Mouse (Mus musculus) liver, embryonic 15.5 days (tissue): Measurements from ENCODE around the gene Olfr548-ps1. TPM values are rescaled to one million over a fixed set of nuclear protein-coding genes. Genes with fewer than 3 reads are reported as not detected.

Experiments
- ATAC-seq: fragments of 200-750 bp; cut with Nextera tagmentation; 2 replicates; pipeline ENCODE4 v1.8.0; 2017; ENCODE audit warnings: moderate number of reproducible peaks, mild to moderate bottlenecking, moderate library complexity; ENCODE audit not compliant: insufficient read depth
- H3K27ac ChIP-seq: fragments of 300-500 bp; sonication (generic); replicated peaks from 2 replicates; pipeline ENCODE4 v1.5.1; 2015; ENCODE audit warnings: mild to moderate bottlenecking, inconsistent platforms
- H3K27me3 ChIP-seq: fragments of 300-500 bp; sonication (generic); 2 replicates; pipeline ENCODE4 v1.6.1; 2015; ENCODE audit warnings: mild to moderate bottlenecking, inconsistent platforms
- H3K36me3 ChIP-seq: fragments of 300-500 bp; sonication (generic); replicated peaks from 2 replicates; pipeline ENCODE4 v1.6.1; 2015; ENCODE audit warnings: moderate library complexity, mild to moderate bottlenecking, inconsistent platforms
- H3K4me1 ChIP-seq: fragments of 300-500 bp; sonication (generic); replicated peaks from 2 replicates; pipeline ENCODE4 v1.6.1; 2015; ENCODE audit warnings: inconsistent platforms
- H3K4me2 ChIP-seq: fragments of 300-500 bp; sonication (generic); 2 replicates; pipeline ENCODE4 v1.6.1; 2015; ENCODE audit warnings: moderate library complexity, mild to moderate bottlenecking, inconsistent platforms
- H3K4me3 ChIP-seq: fragments of 300-500 bp; sonication (generic); replicated peaks from 2 replicates; pipeline ENCODE4 v1.5.1; 2015; ENCODE audit warnings: mild to moderate bottlenecking, inconsistent platforms
- H3K9ac ChIP-seq: fragments of 300-500 bp; sonication (generic); 2 replicates; pipeline ENCODE4 v1.6.1; 2015; ENCODE audit warnings: moderate library complexity, mild to moderate bottlenecking, inconsistent platforms
- H3K9me3 ChIP-seq: fragments of 300-500 bp; sonication (generic); replicated peaks from 2 replicates; pipeline ENCODE4 v1.6.1; 2016; ENCODE audit warnings: inconsistent platforms
- WGBS: fragments of 180-500 bp; shearing (Covaris S2); methylation state at CpG from one replicate; pipeline ENCODE4 v1.1.7; 2015; ENCODE audit warnings: mixed read lengths; ENCODE audit not compliant: insufficient replicate concordance; 5-methylcytosine and 5-hydroxymethylcytosine counted together
- polyA plus RNA-seq: library from polyadenylated mRNA; unstranded; fragments of >200 nt; fragmentation: Nextera tagmentation; extraction: Ambion mirVana; gene quantifications from 2 replicates; pipeline ENCODE4 v1.2.1, GENCODE M21; 2015

Olfr548-ps1 gene
- polyA plus RNA-seq, 1 experiment from 2014 or later: not detected

DNA sequence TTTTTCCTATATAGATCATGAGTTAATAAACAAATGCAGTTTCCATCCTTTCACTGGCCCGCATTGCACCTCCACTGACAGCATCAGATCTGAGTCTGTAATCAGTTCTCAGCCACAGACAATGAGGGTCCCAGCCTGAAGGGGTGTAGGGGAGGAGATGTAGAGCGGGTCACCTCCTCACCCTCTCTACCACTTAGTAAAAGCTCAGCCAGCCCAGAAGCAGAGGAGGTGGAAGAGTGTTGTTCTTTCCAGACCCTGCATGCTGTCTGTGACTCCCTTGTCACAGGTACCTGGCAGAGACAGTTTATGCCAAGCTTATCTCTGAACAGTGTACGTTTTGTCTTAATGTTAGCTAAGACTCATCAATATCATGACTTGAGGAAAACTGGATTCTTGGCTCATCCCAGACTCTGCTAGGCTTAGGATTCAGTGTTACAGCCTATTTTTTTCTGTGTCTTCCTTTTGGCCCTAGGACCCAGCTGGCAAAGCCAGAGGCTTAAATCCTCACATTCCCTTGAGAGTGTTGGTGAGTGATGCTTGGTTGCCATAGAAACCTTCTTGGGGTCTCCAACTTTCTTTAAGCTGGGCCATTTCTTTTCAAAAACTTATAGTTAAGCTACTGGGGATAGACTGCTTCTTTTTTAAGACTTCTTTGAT lies 32.6 kb downstream of the Olfr548-ps1 start:
- no peaks in the 10 kb centered on the region for H3K36me3 ChIP-seq
- no peaks in the 10 kb centered on the region for H3K27me3 ChIP-seq
- H3K9ac ChIP-seq: no peak overlapping the region
- no peak for ATAC-seq
- WGBS: 58% methylated on average over 3 of the region's 3 CpGs
- no peaks in the 10 kb centered on the region for H3K9me3 ChIP-seq
- no peaks in the 10 kb centered on the region for H3K4me1 ChIP-seq
- H3K4me3 ChIP-seq: no peak overlapping the region
- H3K4me2 ChIP-seq: no peak overlapping the region
- no peak overlapping the region for H3K27ac ChIP-seq

DNA sequence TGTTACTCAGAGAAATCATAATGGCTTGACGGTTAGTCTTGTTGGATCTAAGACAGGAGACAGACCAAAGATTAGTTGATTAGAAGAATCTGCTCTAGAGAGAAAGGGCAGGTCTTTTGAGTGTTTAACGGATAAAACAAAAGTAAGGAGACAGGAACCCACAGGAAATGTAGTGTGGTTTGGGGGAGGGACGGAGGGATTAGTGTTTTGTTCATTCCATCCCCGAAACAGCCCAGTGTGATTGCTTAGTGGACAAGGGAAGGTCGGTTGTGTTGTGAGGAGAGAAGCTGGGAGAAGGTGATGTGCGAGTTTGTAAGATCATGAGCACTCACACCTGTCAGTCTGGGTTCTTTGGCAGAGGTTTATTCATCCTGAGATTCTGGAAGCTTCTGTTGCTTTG lies 35.3 kb downstream of the Olfr548-ps1 start:
- Histone ChIP-seq H3K9me3 (no peaks in the 10 kb centered on the region), H3K4me1 (no peaks in the 10 kb centered on the region), H3K4me2 (no peak overlapping the region), H3K4me3 (no peak overlapping the region), H3K9ac (no peak overlapping the region), H3K27me3 (no peaks in the 10 kb centered on the region), H3K27ac (no peak overlapping the region), H3K36me3 (no peaks in the 10 kb centered on the region)
- 10% methylated on average over 6 of the region's 6 CpGs for WGBS
- no peak for ATAC-seq

DNA sequence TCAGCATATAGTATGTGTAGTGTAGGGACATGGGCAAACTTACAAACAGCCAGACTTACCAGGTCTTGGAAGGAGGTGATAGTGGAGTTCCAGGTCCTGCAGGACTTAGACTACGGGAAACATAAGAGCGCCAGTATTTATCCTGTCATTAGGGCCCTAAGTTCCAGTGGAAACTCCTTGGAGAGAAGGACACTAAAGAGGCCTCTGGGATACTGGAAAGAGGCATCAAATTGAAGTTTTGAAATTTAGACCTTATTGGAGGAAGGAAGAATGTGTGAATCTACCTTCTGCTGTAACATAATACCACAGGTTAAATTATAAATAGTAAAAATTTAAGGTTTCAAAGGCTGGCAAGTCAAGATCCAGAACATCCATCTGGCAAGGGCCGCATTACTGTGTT lies 51.1 kb downstream of the Olfr548-ps1 start, which contains the start of gene Olfr551:
Gene Olfr551, minus strand, starts transcription at position 101 of the 400 bp plus-strand sequence.
- no peak within 1 kb of the TSS for H3K27ac ChIP-seq
- H3K27me3 ChIP-seq: no peaks in the 10 kb centered on the region
- WGBS: 79% methylated on average over 3 of the region's 3 CpGs
- H3K36me3 ChIP-seq: no peaks in the 10 kb centered on the region
- no peak within 1 kb of the TSS for H3K4me3 ChIP-seq
- H3K9ac ChIP-seq: no peak within 1 kb of the TSS
- no peaks in the 10 kb centered on the region for H3K9me3 ChIP-seq
- H3K4me2 ChIP-seq: no peak within 1 kb of the TSS
- H3K4me1 ChIP-seq: no peaks in the 10 kb centered on the region
- ATAC-seq: no peak

Other genes starting within 250 kb of the Olfr548-ps1 start
- 171 and 180 TPM in 2 replicates for gene Rrm1, start 99.2 kb upstream of the Olfr548-ps1 start, polyA plus RNA-seq
- gene Olfr543, start 59.2 kb upstream of the Olfr548-ps1 start, polyA plus RNA-seq: 0.23 and 0.46 TPM in 2 replicates
- 0.07 TPM in 2 replicates for gene Olfr544, start 52.6 kb upstream of the Olfr548-ps1 start, polyA plus RNA-seq
- not detected in 2 replicates for gene Olfr545, start 41.3 kb upstream of the Olfr548-ps1 start, polyA plus RNA-seq
- not detected in 2 replicates for gene Olfr547, start 6.1 kb upstream of the Olfr548-ps1 start, polyA plus RNA-seq
- gene Olfr549, start 9.0 kb downstream of the Olfr548-ps1 start, polyA plus RNA-seq: not detected in 2 replicates
- 0.44 and 0.62 TPM in 2 replicates for gene Trim21, start 24.6 kb downstream of the Olfr548-ps1 start, polyA plus RNA-seq
- not detected in 2 replicates for gene Olfr550, start 30.5 kb downstream of the Olfr548-ps1 start, polyA plus RNA-seq
- not detected in 2 replicates for gene Olfr551, start 51.0 kb downstream of the Olfr548-ps1 start, polyA plus RNA-seq
- gene Olfr552, start 56.9 kb downstream of the Olfr548-ps1 start, polyA plus RNA-seq: not detected in 2 replicates
- gene Olfr553, start 77.3 kb downstream of the Olfr548-ps1 start, polyA plus RNA-seq: not detected in 2 replicates
- not detected in 2 replicates for gene Olfr554, start 97.5 kb downstream of the Olfr548-ps1 start, polyA plus RNA-seq
- gene Olfr555, start 117.9 kb downstream of the Olfr548-ps1 start, polyA plus RNA-seq: not detected in 2 replicates
- gene Olfr556, start 124.0 kb downstream of the Olfr548-ps1 start, polyA plus RNA-seq: not detected in 2 replicates
- 1.5 TPM in 2 replicates for gene Trim68, start 146.4 kb downstream of the Olfr548-ps1 start, polyA plus RNA-seq
- not detected in 2 replicates for gene Olfr557, start 155.0 kb downstream of the Olfr548-ps1 start, polyA plus RNA-seq
- gene Olfr558, start 161.3 kb downstream of the Olfr548-ps1 start, polyA plus RNA-seq: not detected in 2 replicates
- not detected in 2 replicates for gene Olfr33, start 178.2 kb downstream of the Olfr548-ps1 start, polyA plus RNA-seq
- gene Olfr559, start 186.6 kb downstream of the Olfr548-ps1 start, polyA plus RNA-seq: not detected in 2 replicates
- gene Olfr560, start 218.5 kb downstream of the Olfr548-ps1 start, polyA plus RNA-seq: not detected in 2 replicates
- gene Olfr78, start 218.6 kb downstream of the Olfr548-ps1 start, polyA plus RNA-seq: not detected in 2 replicates
- not detected in 2 replicates for gene Olfr561, start 230.3 kb downstream of the Olfr548-ps1 start, polyA plus RNA-seq